Mouse (Mus musculus) limb, embryonic 10.5 days (tissue): Measurements from ENCODE around the gene Tnip1. TPM values are rescaled to one million over a fixed set of nuclear protein-coding genes. Genes with fewer than 3 reads are reported as not detected.

Source experiments
- DNase-seq: peaks from one replicate; pipeline ENCODE4 v3.0.0-alpha.2; 2017; ENCODE audit warnings: low spot score
- H3K27ac ChIP-seq: fragments of 300-500 bp; sonication (generic); 2 replicates; pipeline ENCODE4 v1.5.1; 2016; ENCODE audit warnings: mild to moderate bottlenecking
- H3K27me3 ChIP-seq: fragments of 300-500 bp; sonication (generic); 2 replicates; pipeline ENCODE4 v1.6.1; 2016; ENCODE audit warnings: low read depth, mild to moderate bottlenecking; ENCODE audit not compliant: poor library complexity, severe bottlenecking
- H3K36me3 ChIP-seq: fragments of 300-500 bp; sonication (generic); 2 replicates; pipeline ENCODE4 v1.6.1; 2016; ENCODE audit warnings: mild to moderate bottlenecking, moderate library complexity
- H3K4me1 ChIP-seq: fragments of 300-500 bp; sonication (generic); 2 replicates; pipeline ENCODE4 v1.6.1; 2016
- H3K4me3 ChIP-seq: fragments of 300-500 bp; sonication (generic); 2 replicates; pipeline ENCODE4 v1.5.1; 2016; ENCODE audit warnings: mild to moderate bottlenecking, moderate library complexity
- H3K9me3 ChIP-seq: fragments of 300-500 bp; sonication (generic); replicated peaks from 2 replicates; pipeline ENCODE4 v1.6.1; 2016; ENCODE audit warnings: mild to moderate bottlenecking
- WGBS: fragments of 180-500 bp; shearing (Covaris S2); methylation state at CpG from one replicate; pipeline ENCODE4 v1.1.7; 2016; 5-methylcytosine and 5-hydroxymethylcytosine counted together
- polyA plus RNA-seq: library from polyadenylated mRNA; unstranded; fragments of >200 nt; fragmentation: Nextera tagmentation; extraction: Ambion mirVana; gene quantifications from 2 replicates; pipeline ENCODE4 v1.2.1, GENCODE M21; 2016

Tnip1 gene
- polyA plus RNA-seq, 1 experiment from 2014 or later, result 14.0 TPM

GRCm38 (mm10) chr11:54871831-54872537, 90.7 kb downstream of the Tnip1 start:
- peaks cover 69% of the 10 kb centered on the region for H3K36me3 ChIP-seq
- no peak overlapping the region for H3K27ac ChIP-seq
- no peaks in the 10 kb centered on the region for H3K9me3 ChIP-seq
- peaks cover 15% of the 10 kb centered on the region for H3K4me1 ChIP-seq
- H3K27me3 ChIP-seq, result no peaks in the 10 kb centered on the region
- WGBS, result 83% methylated on average over 7 of the region's 7 CpGs
- H3K4me3 ChIP-seq, result no peak overlapping the region
- no peak for DNase-seq

- Histone ChIP-seq H3K27me3 (no peaks in the 10 kb centered on the region), H3K36me3 (peaks cover 63% of the 10 kb centered on the region), H3K27ac (no peak overlapping the region), H3K4me3 (no peak overlapping the region), H3K9me3 (no peaks in the 10 kb centered on the region), H3K4me1 (peaks cover 21% of the 10 kb centered on the region)
- 92% methylated on average over 3 of the region's 3 CpGs for WGBS
- no peak for DNase-seq
Measured at GRCm38 (mm10) chr11:54869318-54869717, 93.4 kb downstream of the Tnip1 start.

GRCm38 (mm10) chr11:54868445-54868844, 94.3 kb downstream of the Tnip1 start:
- Histone ChIP-seq H3K36me3 (peaks cover 54% of the 10 kb centered on the region), H3K4me3 (peak overlapping the region; percentile 96; the same call in 1 of the 2 replicates)
- WGBS, result 87% methylated on average over 2 of the region's 2 CpGs

GRCm38 (mm10) chr11:54867903-54868434, 94.7 kb downstream of the Tnip1 start:
- H3K4me3 ChIP-seq, result peak overlapping the region; percentile 96
- no peaks in the 10 kb centered on the region for H3K9me3 ChIP-seq
- H3K27me3 ChIP-seq, result no peaks in the 10 kb centered on the region
- no peak for DNase-seq
- peaks cover 49% of the 10 kb centered on the region for H3K36me3 ChIP-seq
- 91% methylated on average over 3 of the region's 3 CpGs for WGBS
- H3K27ac ChIP-seq, result no peak overlapping the region
- peaks cover 21% of the 10 kb centered on the region for H3K4me1 ChIP-seq

More at GRCm38 (mm10) chr11:54868445-54868844, 94.3 kb downstream of the Tnip1 start:
- Histone ChIP-seq H3K27ac (no peak overlapping the region), H3K9me3 (no peaks in the 10 kb centered on the region), H3K27me3 (no peaks in the 10 kb centered on the region), H3K4me1 (peaks cover 21% of the 10 kb centered on the region)
- DNase-seq, result no peak

- Histone ChIP-seq H3K36me3 (peaks cover 40% of the 10 kb centered on the region), H3K27ac (peak overlapping the region; percentile 99), H3K9me3 (no peaks in the 10 kb centered on the region), H3K4me1 (peaks cover 21% of the 10 kb centered on the region), H3K4me3 (peak overlapping the region; percentile 96), H3K27me3 (no peaks in the 10 kb centered on the region)
- 3% methylated on average over 5 of the region's 5 CpGs for WGBS
- DNase-seq, result peak; percentile 53
Measured at GRCm38 (mm10) chr11:54867049-54867385, 95.7 kb downstream of the Tnip1 start.

- no peaks in the 10 kb centered on the region for H3K9me3 ChIP-seq
- peak within 1 kb of the TSS; percentile 99 for H3K27ac ChIP-seq
- H3K36me3 ChIP-seq, result peaks cover 33% of the 10 kb centered on the region
- H3K4me3 ChIP-seq, result peak within 1 kb of the TSS; percentile 96
- no peaks in the 10 kb centered on the region for H3K27me3 ChIP-seq
- WGBS, result under 1% methylated on average over 106 of the region's 107 CpGs
- DNase-seq, result peak; percentile 95
- H3K4me1 ChIP-seq, result peaks cover 21% of the 10 kb centered on the region
Measured at GRCm38 (mm10) chr11:54866119-54867048, 96.3 kb downstream of the Tnip1 start, which contains the start of gene Hint1. Gene Hint1 (plus strand): TSS chr11:54866383.

GRCm38 (mm10) chr11:54865330-54866085, 97.2 kb downstream of the Tnip1 start:
- Histone ChIP-seq H3K4me1 (peaks cover 21% of the 10 kb centered on the region), H3K27ac (peak overlapping the region; percentile 99), H3K4me3 (peak overlapping the region; percentile 96), H3K36me3 (peaks cover 24% of the 10 kb centered on the region), H3K9me3 (no peaks in the 10 kb centered on the region), H3K27me3 (no peaks in the 10 kb centered on the region)
- WGBS, result 79% methylated on average over 6 of the region's 6 CpGs
- no peak for DNase-seq

GRCm38 (mm10) chr11:54862621-54863520, 99.8 kb downstream of the Tnip1 start:
- peak; percentile 58 for DNase-seq
- WGBS, result 47% methylated on average over 10 of the region's 10 CpGs

GRCm38 (mm10) chr11:54861471-54862420, 101.0 kb downstream of the Tnip1 start:
- Histone ChIP-seq H3K36me3 (no peaks in the 10 kb centered on the region), H3K4me3 (peak overlapping the region; percentile 80), H3K27ac (peak overlapping the region; percentile 94; the same call in 1 of the 2 replicates), H3K27me3 (no peaks in the 10 kb centered on the region), H3K4me1 (peaks cover 15% of the 10 kb centered on the region), H3K9me3 (no peaks in the 10 kb centered on the region)
- no peak for DNase-seq
- WGBS, result 91% methylated on average over 5 of the region's 5 CpGs

More at GRCm38 (mm10) chr11:54862621-54863520, 99.8 kb downstream of the Tnip1 start:
- peaks cover under 1% of the 10 kb centered on the region; the same call in 1 of the 2 replicates for H3K36me3 ChIP-seq
- peaks cover 20% of the 10 kb centered on the region for H3K4me1 ChIP-seq
- H3K27me3 ChIP-seq, result no peaks in the 10 kb centered on the region
- no peak overlapping the region for H3K27ac ChIP-seq
- no peaks in the 10 kb centered on the region for H3K9me3 ChIP-seq
- H3K4me3 ChIP-seq, result no peak overlapping the region
